Mouse (Mus musculus) lung, adult 2 months (tissue): Measurements from ENCODE around the gene Krtap5-3. TPM values are rescaled to one million over a fixed set of nuclear protein-coding genes. Genes with fewer than 3 reads are reported as not detected.
A peak's percentile ranks its signal among the peaks of the same experiment; 100 is the strongest.
"Not testable (repeated sequence)": the region's sequence is repeated elsewhere in the genome, so short reads cannot be mapped to it uniquely, and the experiment has no call there.

ENCODE experiments used
- DNase-seq: peaks from one replicate; pipeline ENCODE4 v3.0.0; 2022
- H3K4me1 ChIP-seq: fragments of 200-500 bp; 2 replicates; pipeline ENCODE4 v1.6.1; 2011; ENCODE audit warnings: low read length; ENCODE audit not compliant: control insufficient read depth, insufficient read depth
- H3K4me3 ChIP-seq: fragments of 200-500 bp; replicated peaks from 2 replicates; pipeline ENCODE3; 2011; ENCODE audit warnings: low read depth, mild to moderate bottlenecking, control low read depth, low read length; ENCODE audit errors: extremely low read depth
- CTCF ChIP-seq: fragments of 200-500 bp; IDR thresholded peaks from 2 replicates; pipeline ENCODE4 v1.5.1; 2011; ENCODE audit warnings: mild to moderate bottlenecking, low read length, control low read depth; ENCODE audit not compliant: insufficient read depth
- POLR2A ChIP-seq: fragments of 200-500 bp; IDR thresholded peaks from 2 replicates; pipeline ENCODE4 v1.6.1; 2011; ENCODE audit warnings: low read depth, mild to moderate bottlenecking, control low read depth, low read length, borderline replicate concordance; ENCODE audit errors: extremely low read depth
- WGBS: fragments of 180-500 bp; shearing (Covaris S2); methylation state at CpG from one replicate; pipeline ENCODE4 v1.1.7; 2018; 5-methylcytosine and 5-hydroxymethylcytosine counted together
- polyA plus RNA-seq: library from polyadenylated mRNA; depleted of rRNA; stranded (reverse); fragments of >200 nt; gene quantifications from 2 replicates; pipeline ENCODE4 v1.2.3, GENCODE M21; 2012; rRNA removed

Krtap5-3 gene
- polyA plus RNA-seq, result not detected in 2 replicates

GRCm38 (mm10) chr7:142201064-142201463 is at the start of gene Krtap5-3:
Gene Krtap5-3, plus strand, starts transcription at chr7:142201364.
- Histone ChIP-seq H3K4me1 (no peaks in the 10 kb centered on the region), H3K4me3 (no peak within 1 kb of the TSS)
- 47% methylated on average over 1 of the region's 1 CpGs for WGBS
- no peak for DNase-seq
- no peak for TF ChIP-seq CTCF
- no peak for TF ChIP-seq POLR2A

GRCm38 (mm10) chr7:142152191-142152590 is 49.0 kb upstream of the Krtap5-3 start:
- DNase-seq, result no peak
- Histone ChIP-seq H3K4me1 (no peaks in the 10 kb centered on the region), H3K4me3 (no peak overlapping the region)
- TF ChIP-seq CTCF, result no peak
- TF ChIP-seq POLR2A, result no peak
- 78% methylated on average over 4 of the region's 4 CpGs for WGBS

GRCm38 (mm10) chr7:142155308-142155707 is 45.9 kb upstream of the Krtap5-3 start:
- H3K4me3 ChIP-seq, result no peak overlapping the region
- no peak for DNase-seq
- 14% methylated on average over 1 of the region's 1 CpGs for WGBS
- TF ChIP-seq POLR2A (no peak), CTCF (no peak)
- H3K4me1 ChIP-seq, result no peaks in the 10 kb centered on the region

GRCm38 (mm10) chr7:142157013-142157412 is 44.2 kb upstream of the Krtap5-3 start, which contains the start of gene Gm29735:
Gene Gm29735, minus strand, starts transcription at chr7:142157113.
- WGBS, result 21% methylated on average over 2 of the region's 2 CpGs
- DNase-seq, H3K4me1 ChIP-seq, H3K4me3 ChIP-seq: not testable (repeated sequence)

GRCm38 (mm10) chr7:142159366-142159765 is 41.8 kb upstream of the Krtap5-3 start:
- WGBS, result 87% methylated on average over 3 of the region's 3 CpGs
- H3K4me3 ChIP-seq, result no peak overlapping the region

GRCm38 (mm10) chr7:142165639-142166038 is 35.5 kb upstream of the Krtap5-3 start, which contains the start of gene Gm4553:
Gene Gm4553, minus strand, starts transcription at chr7:142165739.
- not testable (repeated sequence) for H3K4me1 ChIP-seq, H3K4me3 ChIP-seq, DNase-seq

More at GRCm38 (mm10) chr7:142159366-142159765, 41.8 kb upstream of the Krtap5-3 start:
- H3K4me1 ChIP-seq, result no peaks in the 10 kb centered on the region
- no peak for TF ChIP-seq CTCF
- TF ChIP-seq POLR2A, result no peak
- no peak for DNase-seq

- Histone ChIP-seq H3K4me3 (no peak overlapping the region), H3K4me1 (no peaks in the 10 kb centered on the region)
- 46% methylated on average over 3 of the region's 3 CpGs for WGBS
- TF ChIP-seq POLR2A (no peak), CTCF (0 out of 2 replicates have a peak, but pooled peaks have one; percentile 6)
- no peak for DNase-seq
These were observed 31.3 kb upstream of the Krtap5-3 start for GRCm38 (mm10) chr7:142169836-142170235.

GRCm38 (mm10) chr7:142175905-142176304 is 25.3 kb upstream of the Krtap5-3 start, which contains the start of gene Krtap5-2:
Gene Krtap5-2, minus strand, starts transcription at chr7:142176005.
- not testable (repeated sequence) for H3K4me3 ChIP-seq, H3K4me1 ChIP-seq, DNase-seq

GRCm38 (mm10) chr7:142178685-142179084 is 22.5 kb upstream of the Krtap5-3 start:
- H3K4me3 ChIP-seq, result no peak overlapping the region
- TF ChIP-seq CTCF (no peak), POLR2A (no peak)
- no peak for DNase-seq
- no peaks in the 10 kb centered on the region for H3K4me1 ChIP-seq
- WGBS, result 74% methylated on average over 1 of the region's 1 CpGs

- Histone ChIP-seq H3K4me3 (no peak overlapping the region), H3K4me1 (no peaks in the 10 kb centered on the region)
- TF ChIP-seq POLR2A (no peak), CTCF (no peak)
- DNase-seq, result no peak
- WGBS, result 23% methylated on average over 1 of the region's 1 CpGs
These were observed 20.1 kb upstream of the Krtap5-3 start for GRCm38 (mm10) chr7:142181021-142181420.

- no peaks in the 10 kb centered on the region for H3K4me1 ChIP-seq
- no peak overlapping the region for H3K4me3 ChIP-seq
- WGBS, result 60% methylated on average over 2 of the region's 2 CpGs
- no peak for DNase-seq
- TF ChIP-seq POLR2A, result no peak
- no peak for TF ChIP-seq CTCF
These were observed 13.0 kb upstream of the Krtap5-3 start for GRCm38 (mm10) chr7:142188156-142188555.
